Mouse (Mus musculus) G1E (cell line): ENCODE data around the gene Hmbs. TPM values are rescaled to one million over a fixed set of nuclear protein-coding genes. Genes with fewer than 3 reads are reported as not detected.
"Not testable (repeated sequence)": the region's sequence is repeated elsewhere in the genome, so short reads cannot be mapped to it uniquely, and the experiment has no call there.

Source experiments
- ATAC-seq: 2 replicates; pipeline ENCODE4 v1.8.0; 2016; ENCODE audit warnings: mild to moderate bottlenecking; ENCODE audit not compliant: insufficient number of reproducible peaks, poor library complexity, low FRiP score, severe bottlenecking; ENCODE audit errors: extremely low read depth
- DNase-seq: peaks from one replicate; pipeline ENCODE4 v3.0.0; 2012; ENCODE audit warnings: low spot score
- H3K27me3 ChIP-seq: 2 replicates; pipeline ENCODE4 v1.6.1; 2012; ENCODE audit warnings: mild to moderate bottlenecking, low read length, inconsistent platforms; ENCODE audit not compliant: insufficient read depth
- H3K36me3 ChIP-seq: replicated peaks from 2 replicates; pipeline ENCODE3; 2012; ENCODE audit warnings: mild to moderate bottlenecking, inconsistent platforms
- H3K4me1 ChIP-seq: 2 replicates; pipeline ENCODE4 v1.6.1; 2012; ENCODE audit warnings: low read depth, low read length, inconsistent platforms, mixed read lengths; ENCODE audit not compliant: insufficient read depth
- H3K4me3 ChIP-seq: 2 replicates; pipeline ENCODE4 v1.5.1; 2012; ENCODE audit warnings: low read depth, mild to moderate bottlenecking, inconsistent platforms, low read length, moderate library complexity, mixed read lengths
- H3K9me3 ChIP-seq: replicated peaks from 2 replicates; pipeline ENCODE4 v1.6.1; 2012; ENCODE audit warnings: inconsistent platforms
- CTCF ChIP-seq: IDR thresholded peaks from 2 replicates; pipeline ENCODE4 v1.5.1; 2012; ENCODE audit warnings: low read depth, low read length, inconsistent platforms, mixed read lengths
- GATA1 ChIP-seq: IDR thresholded peaks from 2 replicates; pipeline ENCODE4 v1.6.1; 2012; ENCODE audit warnings: borderline replicate concordance, low read length, inconsistent platforms, mixed read lengths
- GATA2 ChIP-seq: IDR thresholded peaks from 2 replicates; pipeline ENCODE4 v1.6.1; 2012; ENCODE audit warnings: low read depth, low read length, inconsistent platforms, borderline replicate concordance
- POLR2AphosphoS5 ChIP-seq: IDR thresholded peaks from 2 replicates; pipeline ENCODE4 v1.6.1; 2012; ENCODE audit warnings: low read depth, low read length, inconsistent platforms; ENCODE audit not compliant: insufficient replicate concordance
- TAL1 ChIP-seq: conservative IDR thresholded peaks from 2 replicates; pipeline ENCODE4 v1.6.1; 2012; ENCODE audit warnings: low read depth, low read length, inconsistent platforms, mixed read lengths
- polyA plus RNA-seq: library from polyadenylated mRNA; stranded (reverse); fragments of >175 nt; gene quantifications from 2 replicates; pipeline ENCODE4 v1.2.3, GENCODE M21; 2012
- total RNA-seq, 2 experiments: library from RNA; stranded (forward) in 1 of 2; stranded (reverse) in 1 of 2; fragments of 200-1000 nt in 1 of 2; fragments of >200 nt in 1 of 2; fragmentation: Nextera tagmentation in 1 of 2; gene quantifications; 2 replicates each; pipeline ENCODE4 v1.2.3; 2014 to 2017

The Hmbs gene
- total and polyA plus RNA-seq, 3 experiments: 90.1 to 175 (median 108) TPM

DNA sequence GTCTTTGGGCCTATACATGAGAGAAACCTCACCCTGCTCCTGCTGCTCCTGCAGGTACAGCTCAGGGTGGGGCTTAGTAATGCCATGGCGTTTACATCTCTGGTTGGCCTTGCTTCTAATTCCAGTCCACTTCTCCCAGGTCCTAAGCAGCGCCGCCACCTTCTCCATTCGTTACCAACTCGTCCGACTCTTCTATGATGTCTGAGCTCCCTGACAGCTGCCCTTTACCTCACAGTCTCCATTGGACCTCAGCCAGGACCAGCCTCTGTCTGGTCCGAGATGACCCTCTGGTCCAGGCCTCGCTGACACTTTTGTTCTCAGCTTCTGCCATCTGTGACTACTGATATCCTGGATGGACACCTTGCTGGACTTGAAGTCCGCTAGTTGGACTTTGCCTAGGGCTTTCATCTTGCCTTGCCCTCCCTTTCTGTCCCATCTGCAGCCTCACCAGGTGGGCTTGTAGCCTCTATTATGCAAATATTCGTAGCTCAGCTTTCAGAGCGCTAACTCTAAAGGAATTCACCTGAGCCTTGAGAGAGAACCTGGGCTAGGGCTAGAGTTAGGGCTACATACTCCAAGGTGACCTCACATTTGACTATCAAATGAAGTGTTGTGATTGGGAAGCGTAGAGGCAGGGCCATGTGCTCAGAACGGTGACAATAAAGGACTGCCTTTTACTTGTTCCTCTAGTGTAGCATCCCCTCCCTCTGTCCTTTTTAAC, 10.9 kb downstream of the Hmbs start:
- H3K36me3 ChIP-seq: peaks cover 83% of the 10 kb centered on the region
- ATAC-seq (no peak), DNase-seq (no peak)
- H3K27me3 ChIP-seq: no peaks in the 10 kb centered on the region
- TF ChIP-seq POLR2AphosphoS5: no peak
- no peak for TF ChIP-seq CTCF
- no peak for TF ChIP-seq GATA1
- TF ChIP-seq GATA2: no peak
- TF ChIP-seq TAL1: no peak
- H3K4me3 ChIP-seq: no peak overlapping the region
- H3K4me1 ChIP-seq: peaks cover 34% of the 10 kb centered on the region
- H3K9me3 ChIP-seq: peaks cover 10% of the 10 kb centered on the region

DNA sequence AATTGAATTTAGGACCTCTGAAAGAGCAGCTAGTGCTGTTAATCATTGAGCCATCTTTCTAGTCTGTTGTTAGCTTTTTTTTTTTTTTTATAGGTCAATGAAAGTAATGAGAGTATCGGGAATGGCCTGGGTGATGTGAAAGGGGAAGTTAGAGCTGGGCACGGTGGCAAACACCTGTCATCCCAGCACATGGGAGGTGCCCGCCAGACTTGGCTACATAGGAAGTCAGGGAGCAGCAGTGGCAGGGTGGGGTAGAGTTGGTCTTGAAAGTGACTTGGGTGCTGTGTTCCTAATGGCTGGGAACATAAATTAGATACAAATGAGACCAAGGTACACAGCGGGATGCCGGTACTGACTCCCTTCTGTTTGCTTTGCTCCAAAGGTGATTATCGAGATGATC, 13.3 kb downstream of the Hmbs start:
- TF ChIP-seq CTCF (no peak), TAL1 (no peak), GATA2 (no peak), POLR2AphosphoS5 (no peak)
- Histone ChIP-seq H3K27me3 (no peaks in the 10 kb centered on the region), H3K9me3 (peaks cover 10% of the 10 kb centered on the region), H3K4me3 (no peak overlapping the region), H3K36me3 (peaks cover 68% of the 10 kb centered on the region), H3K4me1 (peaks cover 37% of the 10 kb centered on the region)
- DNase-seq (no peak), ATAC-seq (no peak)

DNA sequence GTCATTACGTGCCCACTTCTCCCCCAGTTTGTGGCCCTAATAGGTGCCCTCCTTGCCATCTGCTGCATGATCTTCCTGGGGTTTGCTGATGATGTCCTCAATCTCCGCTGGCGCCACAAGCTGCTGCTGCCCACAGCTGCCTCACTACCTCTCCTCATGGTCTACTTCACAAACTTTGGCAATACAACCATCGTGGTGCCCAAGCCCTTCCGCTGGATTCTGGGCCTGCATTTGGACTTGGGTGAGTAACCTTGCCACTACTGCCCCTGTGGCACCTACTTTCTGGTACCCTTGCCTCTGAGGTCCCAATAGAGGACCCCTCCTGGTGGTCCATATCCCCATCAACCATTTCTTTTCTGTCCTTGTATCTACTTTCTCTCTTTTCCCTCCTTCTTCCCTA, 16.1 kb downstream of the Hmbs start:
- TF ChIP-seq GATA2 (no peak), TAL1 (no peak), POLR2AphosphoS5 (no peak), CTCF (no peak), GATA1 (no peak)
- no peaks in the 10 kb centered on the region for H3K27me3 ChIP-seq
- H3K4me3 ChIP-seq: peak overlapping the region; percentile 90; the same call in 1 of the 2 replicates
- no peak for DNase-seq
- no peak for ATAC-seq
- H3K36me3 ChIP-seq: peaks cover 49% of the 10 kb centered on the region
- H3K4me1 ChIP-seq: peaks cover 33% of the 10 kb centered on the region
- peaks cover under 1% of the 10 kb centered on the region; the same call in 1 of the 2 replicates for H3K9me3 ChIP-seq

GRCm38 (mm10) chr9:44327064-44327711, 16.8 kb downstream of the Hmbs start:
- Histone ChIP-seq H3K4me3 (peak overlapping the region; percentile 90), H3K36me3 (peaks cover 42% of the 10 kb centered on the region), H3K9me3 (no peaks in the 10 kb centered on the region), H3K4me1 (peaks cover 33% of the 10 kb centered on the region), H3K27me3 (no peaks in the 10 kb centered on the region)
- TF ChIP-seq CTCF: no peak
- no peak for TF ChIP-seq GATA1
- no peak for TF ChIP-seq TAL1
- no peak for TF ChIP-seq GATA2
- no peak for TF ChIP-seq POLR2AphosphoS5
- peak; percentile 24; the same call in 1 of the 2 replicates for ATAC-seq
- peak; percentile 34 for DNase-seq

GRCm38 (mm10) chr9:44326371-44327063, 17.5 kb downstream of the Hmbs start:
- peak; percentile 58 for DNase-seq
- Histone ChIP-seq H3K36me3 (peaks cover 36% of the 10 kb centered on the region), H3K4me1 (peaks cover 36% of the 10 kb centered on the region), H3K4me3 (peak overlapping the region; percentile 90), H3K27me3 (no peaks in the 10 kb centered on the region), H3K9me3 (no peaks in the 10 kb centered on the region)
- ATAC-seq: peak; percentile 64
- TF ChIP-seq TAL1 (no peak), POLR2AphosphoS5 (no peak), GATA2 (no peak), GATA1 (no peak), CTCF (no peak)

- Histone ChIP-seq H3K4me1 (peaks cover 37% of the 10 kb centered on the region), H3K36me3 (peaks cover 29% of the 10 kb centered on the region), H3K4me3 (peak within 1 kb of the TSS; percentile 90), H3K9me3 (no peaks in the 10 kb centered on the region), H3K27me3 (no peaks in the 10 kb centered on the region)
- DNase-seq (no peak), ATAC-seq (no peak)
- TF ChIP-seq TAL1 (no peak), POLR2AphosphoS5 (no peak), GATA1 (no peak), GATA2 (no peak), CTCF (no peak)
Observed at GRCm38 (mm10) chr9:44325768-44326370, 18.2 kb downstream of the Hmbs start, which contains the start of gene Dpagt1. TSS of gene Dpagt1 (plus strand) at chr9:44326019.

- Histone ChIP-seq H3K4me1 (peaks cover 42% of the 10 kb centered on the region), H3K36me3 (peaks cover 23% of the 10 kb centered on the region)
- H3K4me3 ChIP-seq, DNase-seq, ATAC-seq, H3K9me3 ChIP-seq, H3K27me3 ChIP-seq: not testable (repeated sequence)
Observed at GRCm38 (mm10) chr9:44325032-44325767, 18.8 kb downstream of the Hmbs start.
